Mouse (Mus musculus) limb, embryonic 14.5 days (tissue): ENCODE measurements around the gene Plod1. TPM values are rescaled to one million over a fixed set of nuclear protein-coding genes. Genes with fewer than 3 reads are reported as not detected.

Experiments used
- ATAC-seq: fragments of 200-750 bp; cut with Nextera tagmentation; 2 replicates; pipeline ENCODE4 v1.8.0; 2017; ENCODE audit warnings: low read depth, moderate number of reproducible peaks, moderate TSS enrichment; ENCODE audit not compliant: low FRiP score
- DNase-seq: peaks from one replicate; pipeline ENCODE4 v3.0.0-alpha.2; 2015; ENCODE audit warnings: low spot score
- H3K27ac ChIP-seq: fragments of 300-500 bp; sonication (generic); replicated peaks from 2 replicates; pipeline ENCODE4 v1.5.1; 2014; ENCODE audit warnings: low read depth, mild to moderate bottlenecking, low read length, moderate library complexity, mixed read lengths
- H3K27me3 ChIP-seq: fragments of 300-500 bp; sonication (generic); 2 replicates; pipeline ENCODE4 v1.6.1; 2014; ENCODE audit warnings: low read length, mixed read lengths; ENCODE audit not compliant: control insufficient read depth, insufficient read depth
- H3K36me3 ChIP-seq: fragments of 300-500 bp; sonication (generic); 2 replicates; pipeline ENCODE4 v1.6.1; 2014; ENCODE audit warnings: mild to moderate bottlenecking, low read length, moderate library complexity, mixed read lengths; ENCODE audit not compliant: control insufficient read depth, insufficient read depth
- H3K4me1 ChIP-seq: fragments of 300-500 bp; sonication (generic); 2 replicates; pipeline ENCODE4 v1.6.1; 2014; ENCODE audit warnings: antibody characterized with exemption, low read length, mixed read lengths; ENCODE audit not compliant: control insufficient read depth, insufficient read depth
- H3K4me2 ChIP-seq: fragments of 300-500 bp; sonication (generic); replicated peaks from 2 replicates; pipeline ENCODE4 v1.6.1; 2014; ENCODE audit warnings: low read depth, mild to moderate bottlenecking, low read length, moderate library complexity; ENCODE audit not compliant: severe bottlenecking
- H3K4me3 ChIP-seq: fragments of 300-500 bp; sonication (generic); replicated peaks from 2 replicates; pipeline ENCODE4 v1.5.1; 2014; ENCODE audit warnings: low read length
- H3K9ac ChIP-seq: fragments of 300-500 bp; sonication (generic); 2 replicates; pipeline ENCODE4 v1.6.1; 2014; ENCODE audit warnings: mild to moderate bottlenecking, low read depth, low read length, moderate library complexity; ENCODE audit not compliant: severe bottlenecking
- H3K9me3 ChIP-seq: fragments of 300-500 bp; sonication (generic); 2 replicates; pipeline ENCODE4 v1.6.1; 2016; ENCODE audit warnings: low read length; ENCODE audit not compliant: control insufficient read depth
- POLR2A ChIP-seq: fragments of 200-500 bp; IDR thresholded peaks from 2 replicates; pipeline ENCODE4 v1.8.0; 2012; ENCODE audit warnings: inconsistent platforms, mild to moderate bottlenecking, moderate library complexity, borderline replicate concordance; ENCODE audit not compliant: insufficient read depth, insufficient read length; ENCODE audit errors: extremely low read depth
- WGBS: fragments of 180-500 bp; shearing (Covaris S2); extraction: QIAGEN DNeasy Blood & Tissue Kit; methylation state at CpG from one replicate; pipeline ENCODE4 v1.1.7; 2014; 5-methylcytosine and 5-hydroxymethylcytosine counted together
- polyA plus RNA-seq, 2 experiments: library from polyadenylated mRNA; depleted of rRNA in 1 of 2; stranded (reverse) in 1 of 2; unstranded in 1 of 2; fragments of >200 nt; fragmentation: Nextera tagmentation in 1 of 2; extraction: Ambion mirVana in 1 of 2; gene quantifications; 2 replicates each; pipeline versions ENCODE4 v1.2.1 to v1.2.3; 2012 to 2014

Gene Plod1
- polyA plus RNA-seq, 2 experiments, result 93.0 to 104 TPM

DNA sequence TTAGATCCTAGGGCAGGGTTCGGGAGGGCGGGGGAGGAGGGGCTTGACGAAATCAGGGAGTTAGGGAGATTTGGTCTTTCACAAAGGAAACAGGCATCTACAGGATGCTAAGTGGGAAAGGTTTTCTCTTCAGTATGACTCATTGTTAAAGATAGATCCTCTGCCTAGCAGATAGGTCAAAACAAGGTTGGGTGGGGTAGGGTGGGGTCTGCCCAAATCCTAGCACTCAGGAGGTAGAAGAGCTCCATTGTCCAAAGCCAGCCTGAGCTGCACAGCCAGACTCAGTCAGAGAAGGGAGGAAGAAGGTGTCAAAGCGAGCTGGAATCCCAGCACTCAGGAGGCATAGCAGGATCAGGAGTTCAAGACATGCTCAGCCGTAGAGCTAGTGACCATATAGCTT, 919 bp upstream of the Plod1 start:
- Histone ChIP-seq H3K4me3 (no peak overlapping the region), H3K9me3 (no peaks in the 10 kb centered on the region), H3K27me3 (no peaks in the 10 kb centered on the region), H3K4me2 (peak overlapping the region; percentile 50; the same call in 1 of the 2 replicates), H3K27ac (no peak overlapping the region), H3K36me3 (peaks cover 8% of the 10 kb centered on the region; the same call in 1 of the 2 replicates), H3K4me1 (peaks cover 63% of the 10 kb centered on the region), H3K9ac (no peak overlapping the region)
- no peak for ATAC-seq
- WGBS, result 71% methylated on average over 5 of the region's 5 CpGs
- no peak for DNase-seq
- TF ChIP-seq POLR2A, result no peak

DNA sequence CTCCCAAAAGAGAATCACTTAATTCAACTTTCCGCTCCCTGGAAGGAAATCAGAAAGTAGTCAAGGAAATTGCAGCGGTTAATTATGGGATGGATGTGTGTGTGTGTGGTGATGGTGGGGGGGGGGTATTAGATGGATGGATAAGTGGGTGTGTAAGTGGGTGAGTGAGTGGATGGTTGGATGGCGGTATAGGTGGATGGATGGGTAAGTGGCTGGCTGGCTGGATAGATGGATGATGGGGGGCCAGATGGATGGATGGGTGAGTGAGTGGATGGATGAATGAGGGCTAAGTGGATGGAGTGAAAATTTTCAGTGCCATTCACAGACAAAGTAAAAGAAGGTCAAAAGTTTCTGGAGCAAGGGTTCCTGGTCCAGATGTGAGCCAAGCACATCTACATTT, 454 bp upstream of the Plod1 start:
- TF ChIP-seq POLR2A, result no peak
- Histone ChIP-seq H3K27ac (peak overlapping the region; percentile 77; the same call in 1 of the 2 replicates), H3K27me3 (no peaks in the 10 kb centered on the region), H3K4me2 (peak overlapping the region; percentile 50), H3K4me1 (peaks cover 59% of the 10 kb centered on the region), H3K9ac (peak overlapping the region; percentile 87), H3K36me3 (peaks cover 8% of the 10 kb centered on the region; the same call in 1 of the 2 replicates), H3K4me3 (peak overlapping the region; percentile 71), H3K9me3 (no peaks in the 10 kb centered on the region)
- DNase-seq (no peak), ATAC-seq (no peak)
- 45% methylated on average over 3 of the region's 3 CpGs for WGBS

DNA sequence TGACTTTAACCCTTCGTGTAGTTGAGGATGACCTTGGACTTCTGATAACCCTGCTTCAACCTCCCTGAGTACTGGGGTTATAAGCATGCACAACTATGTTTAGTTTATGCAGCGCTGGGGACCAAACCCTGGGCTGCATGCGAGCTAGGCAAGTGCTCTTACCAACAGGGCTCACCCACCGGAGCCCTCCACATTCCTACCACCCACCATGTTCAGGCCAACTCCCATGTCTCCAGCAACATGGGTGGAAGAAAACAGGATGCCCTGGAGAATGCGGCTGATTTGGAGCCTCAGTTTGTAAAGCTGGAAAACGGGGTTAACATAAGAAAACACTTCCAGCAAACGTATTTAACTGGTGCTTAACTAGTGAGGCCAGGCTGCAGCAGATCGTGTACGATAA, 663 bp downstream of the Plod1 start:
- Histone ChIP-seq H3K4me1 (peaks cover 52% of the 10 kb centered on the region), H3K9me3 (no peaks in the 10 kb centered on the region), H3K9ac (peak overlapping the region; percentile 87), H3K36me3 (peaks cover 16% of the 10 kb centered on the region), H3K27me3 (no peaks in the 10 kb centered on the region), H3K4me2 (peak overlapping the region; percentile 50), H3K27ac (peak overlapping the region; percentile 77; the same call in 1 of the 2 replicates), H3K4me3 (peak overlapping the region; percentile 71)
- 20% methylated on average over 9 of the region's 9 CpGs for WGBS
- no peak for TF ChIP-seq POLR2A
- ATAC-seq (no peak), DNase-seq (no peak)

DNA sequence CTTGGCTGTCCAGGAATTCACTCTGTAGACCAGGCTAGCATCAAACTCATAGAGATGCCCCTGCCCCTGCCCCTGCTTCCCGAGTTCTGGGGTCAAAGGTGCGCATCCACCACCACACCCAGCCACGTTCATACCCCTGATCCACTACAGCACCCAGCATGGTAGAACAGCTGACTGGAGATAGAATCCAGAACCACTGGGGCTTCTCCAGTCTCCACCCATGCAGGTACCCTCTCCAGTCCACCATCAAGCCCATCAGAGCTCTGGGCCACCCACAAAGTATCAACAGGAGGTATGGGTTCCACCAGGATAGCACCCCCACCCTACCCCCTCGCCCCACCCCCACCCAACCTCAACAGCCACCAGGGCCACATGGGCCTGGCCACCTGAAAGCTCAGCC, 2.0 kb downstream of the Plod1 start:
- peaks cover 46% of the 10 kb centered on the region for H3K4me1 ChIP-seq
- no peak for TF ChIP-seq POLR2A

DNA sequence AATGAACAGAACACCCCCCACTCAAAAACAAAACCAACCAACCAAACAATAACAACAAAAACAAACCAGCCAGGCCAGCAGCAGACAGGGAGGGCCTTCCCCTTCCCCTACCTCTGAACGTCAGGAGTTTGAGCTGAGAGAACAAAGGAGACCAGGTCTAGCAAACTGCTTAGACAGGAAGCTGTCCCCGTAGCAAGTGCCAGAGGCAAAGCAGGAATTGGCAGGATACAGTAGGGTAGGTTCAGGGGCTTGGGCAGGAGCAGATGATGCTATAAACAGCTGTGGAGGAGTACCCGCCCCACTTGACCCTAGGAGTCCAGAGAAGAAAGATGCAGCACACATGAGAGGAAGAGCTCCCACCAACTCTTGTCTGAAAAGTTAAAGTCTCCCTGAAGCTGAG, 2.4 kb downstream of the Plod1 start:
- H3K27ac ChIP-seq, result no peak overlapping the region
- H3K27me3 ChIP-seq, result no peaks in the 10 kb centered on the region
- H3K9me3 ChIP-seq, result no peaks in the 10 kb centered on the region
- H3K9ac ChIP-seq, result no peak overlapping the region
- DNase-seq, result no peak
- ATAC-seq, result no peak
- H3K4me3 ChIP-seq, result no peak overlapping the region
- 0 out of 2 replicates have a peak overlapping the region, but pooled peaks have one; percentile 13 for H3K4me2 ChIP-seq
- 46% methylated on average over 3 of the region's 3 CpGs for WGBS
- H3K4me1 ChIP-seq, result peaks cover 41% of the 10 kb centered on the region
- peaks cover 33% of the 10 kb centered on the region for H3K36me3 ChIP-seq
- no peak for TF ChIP-seq POLR2A

More for the DNA sequence above, 2.0 kb downstream of the Plod1 start:
- WGBS, result 94% methylated on average over 3 of the region's 4 CpGs
- Histone ChIP-seq H3K36me3 (peaks cover 28% of the 10 kb centered on the region), H3K4me3 (no peak overlapping the region), H3K9me3 (no peaks in the 10 kb centered on the region), H3K27ac (no peak overlapping the region), H3K27me3 (no peaks in the 10 kb centered on the region), H3K4me2 (0 out of 2 replicates have a peak overlapping the region, but pooled peaks have one; percentile 13), H3K9ac (no peak overlapping the region)
- no peak for ATAC-seq
- DNase-seq, result no peak
